Mouse (Mus musculus): ENCODE measurements around the gene 1700014D04Rik. TPM values are rescaled to one million over a fixed set of nuclear protein-coding genes. Genes with fewer than 3 reads are reported as not detected.
A peak's percentile ranks its signal among the peaks of the same experiment; 100 is the strongest.
"Not testable (repeated sequence)": the region's sequence is repeated elsewhere in the genome, so short reads cannot be mapped to it uniquely, and the experiment has no call there.

1700014D04Rik gene
- total RNA-seq, 2 experiments from 2014 or later, result 0.77 to 4.8 TPM

GRCm38 (mm10) chr13:59739397-59739796 lies 7.2 kb downstream of the 1700014D04Rik start:
- peak; percentile 74 for ATAC-seq (replicated peaks; ENCODE audit: low FRiP score, poor library complexity, severe bottlenecking)

GRCm38 (mm10) chr13:59738455-59738854 lies 8.1 kb downstream of the 1700014D04Rik start:
- ATAC-seq (replicated peaks; ENCODE audit: low FRiP score, poor library complexity, severe bottlenecking), result peak; percentile 72

GRCm38 (mm10) chr13:59735190-59735589 lies 11.4 kb downstream of the 1700014D04Rik start:
- ATAC-seq (replicated peaks; ENCODE audit: low FRiP score, poor library complexity, severe bottlenecking), result 0 out of 2 replicates have a peak, but pooled peaks have one; percentile 19

- ATAC-seq (replicated peaks; ENCODE audit: low FRiP score, poor library complexity, severe bottlenecking), result not testable (repeated sequence)
Measured at GRCm38 (mm10) chr13:59734347-59734746, 12.2 kb downstream of the 1700014D04Rik start.

- ATAC-seq (replicated peaks; ENCODE audit: low FRiP score, poor library complexity, severe bottlenecking), result no peak
Measured at GRCm38 (mm10) chr13:59733936-59734335, 12.6 kb downstream of the 1700014D04Rik start.

GRCm38 (mm10) chr13:59731652-59732051 lies 14.9 kb downstream of the 1700014D04Rik start, which contains the start of gene Spata31d1d:
Gene Spata31d1d (minus strand): TSS chr13:59731752.
- no peak for ATAC-seq (replicated peaks; ENCODE audit: low FRiP score, poor library complexity, severe bottlenecking)

- peak; percentile 82 for ATAC-seq (replicated peaks; ENCODE audit: low FRiP score, poor library complexity, severe bottlenecking)
Measured at GRCm38 (mm10) chr13:59728378-59729093, 18.0 kb downstream of the 1700014D04Rik start.

- ATAC-seq (replicated peaks; ENCODE audit: low FRiP score, poor library complexity, severe bottlenecking), result no peak
Measured at GRCm38 (mm10) chr13:59726139-59726867, 20.2 kb downstream of the 1700014D04Rik start.

- not testable (repeated sequence) for ATAC-seq (replicated peaks; ENCODE audit: low FRiP score, poor library complexity, severe bottlenecking)
Measured at GRCm38 (mm10) chr13:59722089-59722488, 24.5 kb downstream of the 1700014D04Rik start.

GRCm38 (mm10) chr13:59719475-59719874 lies 27.1 kb downstream of the 1700014D04Rik start:
- ATAC-seq (replicated peaks; ENCODE audit: low FRiP score, poor library complexity, severe bottlenecking), result no peak

- ATAC-seq (replicated peaks; ENCODE audit: low FRiP score, poor library complexity, severe bottlenecking), result not testable (repeated sequence)
Measured at GRCm38 (mm10) chr13:59718857-59719440, 27.6 kb downstream of the 1700014D04Rik start.

- no peak for ATAC-seq (replicated peaks; ENCODE audit: low FRiP score, poor library complexity, severe bottlenecking)
Measured at GRCm38 (mm10) chr13:59713710-59714109, 32.8 kb downstream of the 1700014D04Rik start.

GRCm38 (mm10) chr13:59711984-59712383 lies 34.6 kb downstream of the 1700014D04Rik start, which contains the start of gene Spata31d1b:
Gene Spata31d1b (plus strand): TSS chr13:59712284.
- not testable (repeated sequence) for ATAC-seq (replicated peaks; ENCODE audit: low FRiP score, poor library complexity, severe bottlenecking)

GRCm38 (mm10) chr13:59710230-59710629 lies 36.3 kb downstream of the 1700014D04Rik start, which contains the start of gene Spata31d1a:
Gene Spata31d1a (minus strand): TSS chr13:59710330.
- ATAC-seq (replicated peaks; ENCODE audit: low FRiP score, poor library complexity, severe bottlenecking), result no peak

- ATAC-seq (replicated peaks; ENCODE audit: low FRiP score, poor library complexity, severe bottlenecking), result no peak
Measured at GRCm38 (mm10) chr13:59704562-59704961, 42.0 kb downstream of the 1700014D04Rik start.

GRCm38 (mm10) chr13:59703514-59703913 lies 43.0 kb downstream of the 1700014D04Rik start:
- no peak for ATAC-seq (replicated peaks; ENCODE audit: low FRiP score, poor library complexity, severe bottlenecking)

- ATAC-seq (replicated peaks; ENCODE audit: low FRiP score, poor library complexity, severe bottlenecking), result 0 out of 2 replicates have a peak, but pooled peaks have one; percentile 28
Measured at GRCm38 (mm10) chr13:59700137-59700536, 46.4 kb downstream of the 1700014D04Rik start.

GRCm38 (mm10) chr13:59699131-59699530 lies 47.4 kb downstream of the 1700014D04Rik start:
- no peak for ATAC-seq (replicated peaks; ENCODE audit: low FRiP score, poor library complexity, severe bottlenecking)

- ATAC-seq (replicated peaks; ENCODE audit: low FRiP score, poor library complexity, severe bottlenecking), result no peak
Measured at GRCm38 (mm10) chr13:59695781-59696180, 50.8 kb downstream of the 1700014D04Rik start.

- ATAC-seq (replicated peaks; ENCODE audit: low FRiP score, poor library complexity, severe bottlenecking), result no peak
Measured at GRCm38 (mm10) chr13:59694008-59694407, 52.5 kb downstream of the 1700014D04Rik start, which contains the start of gene 4921517D22Rik. Gene 4921517D22Rik (minus strand): TSS chr13:59694108.
